Mouse (Mus musculus) large intestine, adult 2 months (tissue): Measurements from ENCODE around the gene Celf1. TPM values are rescaled to one million over a fixed set of nuclear protein-coding genes. Genes with fewer than 3 reads are reported as not detected.

ENCODE experiments used
- DNase-seq: peaks from one replicate; pipeline ENCODE4 v3.0.0-alpha.2; 2012; ENCODE audit warnings: low read depth, low spot score
- WGBS: fragments of 180-500 bp; shearing (Covaris S2); methylation state at CpG from one replicate; pipeline ENCODE4 v1.1.7; 2018; 5-methylcytosine and 5-hydroxymethylcytosine counted together
- polyA plus RNA-seq: library from polyadenylated mRNA; depleted of rRNA; stranded (reverse); fragments of >200 nt; gene quantifications from 2 replicates; pipeline ENCODE4 v1.2.3, GENCODE M21; 2012

The Celf1 gene
- polyA plus RNA-seq, 1 experiment, result 31.7 TPM

- WGBS, result 46% methylated on average over 2 of the region's 2 CpGs
- no peak for DNase-seq
Observed at GRCm38 (mm10) chr2:90932273-90932672, 7.9 kb upstream of the Celf1 start.

- WGBS, result 72% methylated on average over 3 of the region's 3 CpGs
- DNase-seq, result no peak
Observed at GRCm38 (mm10) chr2:90938362-90938761, 1.8 kb upstream of the Celf1 start.

DNA sequence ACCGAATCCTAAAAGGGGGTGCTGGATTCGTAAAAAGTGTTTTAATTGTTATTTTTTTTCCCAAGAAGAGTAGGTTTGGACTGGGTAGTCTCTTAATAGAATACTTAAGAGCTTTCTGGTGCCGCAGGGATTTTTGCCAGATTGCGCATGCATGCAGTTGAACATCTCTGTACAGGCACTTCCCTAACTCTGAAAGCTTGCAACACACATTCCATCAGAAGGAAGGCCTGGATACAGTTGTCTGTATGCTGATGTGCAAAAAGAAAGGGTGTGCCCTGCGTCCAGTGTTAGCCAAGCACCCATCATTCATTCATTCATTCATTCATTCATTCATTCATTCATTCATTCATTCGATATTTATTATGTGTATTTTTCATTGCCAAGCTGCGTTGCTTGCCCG lies 432 bp upstream of the Celf1 start:
- DNase-seq, result no peak
- WGBS, result 33% methylated on average over 8 of the region's 8 CpGs

- DNase-seq, result no peak
- WGBS, result 17% methylated on average over 2 of the region's 2 CpGs
Observed at GRCm38 (mm10) chr2:90941744-90942143, 1.6 kb downstream of the Celf1 start.

DNA sequence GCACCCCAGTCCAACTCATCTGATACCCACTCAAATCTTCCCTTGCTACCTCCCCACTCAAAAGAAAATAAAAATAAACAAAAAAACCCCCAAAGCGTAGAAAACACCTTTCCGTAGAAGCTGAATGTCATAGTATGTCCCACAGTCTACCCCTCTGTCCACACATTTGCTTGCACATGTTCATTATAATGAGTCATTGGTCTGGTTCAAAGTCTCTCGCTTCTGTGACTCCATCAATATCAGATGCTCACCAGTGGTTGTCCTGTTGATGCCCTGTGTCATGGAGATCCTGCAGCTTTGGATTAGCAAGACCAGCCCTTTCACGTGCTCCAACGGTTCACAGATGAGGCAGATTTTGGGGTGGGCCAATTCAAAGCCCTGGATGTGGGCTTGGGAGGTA lies 10.0 kb downstream of the Celf1 start:
- WGBS, result 84% methylated on average over 5 of the region's 5 CpGs
- DNase-seq, result no peak

- DNase-seq, result no peak
Observed at GRCm38 (mm10) chr2:90950582-90951194, 10.5 kb downstream of the Celf1 start.

DNA sequence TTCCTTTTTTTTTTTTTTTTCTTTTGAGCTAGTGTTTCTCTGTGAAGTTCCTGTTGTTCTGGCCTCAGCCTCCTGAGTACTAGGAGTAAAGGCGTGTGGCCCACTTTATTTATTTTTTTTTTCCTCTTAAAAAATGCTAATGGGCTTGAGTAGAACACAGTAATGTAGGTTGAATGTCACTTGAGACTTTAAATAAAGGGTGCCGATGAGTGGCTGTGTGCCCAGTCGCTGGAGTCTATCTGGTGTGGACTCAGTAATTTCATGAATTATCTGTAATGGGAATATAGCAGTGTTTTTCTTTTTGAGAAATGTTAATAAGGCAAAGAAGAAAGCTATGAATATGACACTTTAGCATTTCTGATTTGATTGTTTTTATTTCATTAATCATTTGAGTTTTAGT lies 13.3 kb downstream of the Celf1 start:
- WGBS, result 74% methylated on average over 3 of the region's 3 CpGs
- no peak for DNase-seq

GRCm38 (mm10) chr2:90956053-90956452 lies 15.9 kb downstream of the Celf1 start:
- no peak for DNase-seq
- 75% methylated on average over 1 of the region's 1 CpGs for WGBS

- 73% methylated on average over 3 of the region's 3 CpGs for WGBS
- DNase-seq, result no peak
Observed at GRCm38 (mm10) chr2:90958856-90959255, 18.7 kb downstream of the Celf1 start.

DNA sequence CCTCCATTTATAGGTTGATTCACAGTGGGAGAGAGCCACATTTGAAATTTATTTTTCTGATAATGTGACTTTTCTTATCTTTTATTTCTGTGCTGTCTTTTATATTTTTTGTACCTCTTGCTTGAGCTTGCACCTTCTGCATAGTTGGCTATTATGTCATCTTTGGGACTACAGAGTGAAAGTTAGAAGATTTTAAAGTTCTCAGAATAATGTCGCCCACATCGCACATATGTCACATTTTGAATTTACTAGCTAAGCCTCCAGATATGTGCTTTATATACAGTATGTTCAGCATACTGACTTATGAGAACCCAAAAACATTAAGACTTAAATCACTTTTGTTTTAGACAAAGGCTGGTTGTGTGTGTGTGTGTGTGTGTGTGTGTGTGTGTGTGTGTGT lies 19.8 kb downstream of the Celf1 start:
- WGBS, result 95% methylated on average over 2 of the region's 2 CpGs
- DNase-seq, result no peak

GRCm38 (mm10) chr2:90963304-90963703 lies 23.1 kb downstream of the Celf1 start:
- 80% methylated on average over 1 of the region's 1 CpGs for WGBS
- DNase-seq, result no peak

- DNase-seq, result no peak
- 35% methylated on average over 7 of the region's 7 CpGs for WGBS
Observed at GRCm38 (mm10) chr2:90964811-90965465, 24.8 kb downstream of the Celf1 start.

GRCm38 (mm10) chr2:90965466-90966080 lies 25.4 kb downstream of the Celf1 start:
- no peak for DNase-seq
- WGBS, result 7% methylated on average over 2 of the region's 2 CpGs

- DNase-seq, result no peak
Observed at GRCm38 (mm10) chr2:90970606-90971005, 30.4 kb downstream of the Celf1 start.

DNA sequence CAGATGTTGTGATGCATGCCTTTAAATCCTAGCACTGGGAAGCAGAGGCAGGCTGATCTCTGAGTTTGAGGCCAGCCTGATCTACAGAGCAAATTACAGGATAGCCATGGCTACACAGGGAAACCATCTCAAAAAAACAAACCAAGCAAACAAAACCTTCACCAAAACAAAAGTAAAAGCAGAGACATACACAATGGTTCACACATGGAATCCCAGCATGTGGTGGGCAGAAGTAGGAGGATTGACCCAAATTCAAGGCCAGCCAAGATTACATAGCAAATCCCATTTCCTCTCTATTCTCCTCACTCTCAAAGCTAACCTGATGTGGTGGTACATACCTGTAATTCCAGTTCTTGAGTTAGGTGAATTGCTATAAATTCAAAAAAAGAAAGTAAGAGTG lies 33.9 kb downstream of the Celf1 start:
- DNase-seq, result no peak

DNA sequence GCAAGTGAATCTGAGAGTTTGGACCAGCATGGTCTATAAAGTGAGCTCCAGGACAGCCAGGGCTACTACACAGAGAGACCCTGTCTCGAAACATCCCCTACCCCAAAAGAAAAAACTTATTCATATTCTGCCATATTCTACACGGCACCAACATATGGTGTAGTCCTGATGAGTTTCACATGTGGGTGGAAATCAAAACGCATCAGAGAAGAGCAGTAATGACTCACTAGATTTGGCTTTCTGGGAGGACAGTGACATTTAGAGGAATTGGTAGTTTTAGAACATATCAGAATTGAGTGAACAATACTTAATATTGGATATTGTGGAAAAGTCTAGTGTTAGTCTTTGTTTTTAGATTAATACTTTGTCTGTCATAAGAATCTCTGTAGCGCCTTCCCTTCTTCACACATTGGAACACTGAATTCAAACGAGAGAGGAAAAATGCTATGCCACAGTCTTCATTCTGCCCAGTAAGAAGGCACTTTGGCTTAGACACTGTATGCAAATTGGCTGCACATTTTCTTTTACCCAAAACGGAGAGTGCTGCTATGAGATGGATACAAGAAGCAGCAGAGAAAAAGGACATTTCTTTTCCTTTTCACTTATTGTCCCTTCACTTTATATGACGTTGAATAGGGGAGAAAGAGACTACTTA lies 35.1 kb downstream of the Celf1 start:
- no peak for DNase-seq
- WGBS, result 76% methylated on average over 7 of the region's 7 CpGs

DNA sequence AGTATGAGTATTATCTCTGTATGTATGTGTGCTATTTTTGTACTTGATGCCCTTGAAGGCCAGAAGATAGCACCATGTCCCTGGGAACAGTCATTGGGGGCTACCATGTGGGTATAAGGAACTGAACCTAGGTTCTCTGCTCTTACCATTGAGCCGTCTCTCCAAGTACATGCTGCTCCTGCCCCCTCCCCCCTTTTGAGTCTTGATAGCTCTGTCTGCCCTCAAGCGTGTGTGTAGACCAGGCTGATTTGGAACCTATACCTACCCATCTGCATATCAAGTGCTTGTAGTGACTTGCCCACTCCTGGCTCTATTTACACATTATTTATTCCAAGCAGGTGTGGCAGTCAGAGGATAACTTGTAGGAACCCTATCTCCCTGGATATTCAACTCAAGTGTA lies 36.4 kb downstream of the Celf1 start:
- no peak for DNase-seq
- whole genome bisulfite sequencing, result 92% methylated on average over 2 of the region's 2 CpGs

GRCm38 (mm10) chr2:90977291-90977690 lies 37.1 kb downstream of the Celf1 start:
- no peak for DNase-seq
- 72% methylated on average over 4 of the region's 4 CpGs for WGBS

- DNase-seq, result no peak
- 87% methylated on average over 3 of the region's 3 CpGs for WGBS
Observed at GRCm38 (mm10) chr2:90986055-90986454, 45.9 kb downstream of the Celf1 start.

DNA sequence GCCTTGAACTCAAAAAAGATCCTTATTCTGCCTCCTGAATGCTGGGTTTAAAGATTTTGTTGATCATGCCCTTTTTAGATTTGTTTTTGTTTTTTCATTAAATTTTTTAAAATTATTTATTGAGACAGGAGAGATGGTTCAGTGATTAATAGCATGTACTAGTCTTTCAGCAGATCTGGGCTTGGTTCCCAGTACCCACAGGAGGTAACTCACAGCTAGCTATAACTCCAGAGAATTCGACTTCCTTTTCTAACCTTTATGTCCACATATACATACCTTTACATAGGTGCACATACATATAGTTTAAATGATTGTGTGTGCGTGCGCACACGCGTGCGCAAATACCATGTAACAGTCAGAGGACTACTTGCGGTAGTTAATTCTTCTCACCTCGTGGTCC lies 68.4 kb downstream of the Celf1 start:
- 99% methylated on average over 8 of the region's 8 CpGs for WGBS

GRCm38 (mm10) chr2:91013881-91014280 lies 73.7 kb downstream of the Celf1 start:
- WGBS, result 82% methylated on average over 2 of the region's 2 CpGs
- DNase-seq, result no peak

More for the DNA sequence above, 68.4 kb downstream of the Celf1 start:
- no peak for DNase-seq
